Mouse (Mus musculus) adrenal gland, postnatal 14 days (tissue): ENCODE results near the gene Ccnd1. TPM values are rescaled to one million over a fixed set of nuclear protein-coding genes. Genes with fewer than 3 reads are reported as not detected.

ENCODE experiments used
- DNase-seq: peaks from one replicate; pipeline ENCODE4 v3.0.0; 2021; ENCODE audit warnings: mixed read lengths
- long read RNA-seq, 2 experiments: library from polyadenylated mRNA; stranded (forward); transcript quantifications; one replicate each; pipeline ENCODE4 v2.0.0; 2021
- total RNA-seq: library from RNA; stranded (reverse); gene quantifications from 2 replicates; pipeline ENCODE4 v1.2.3, GENCODE M21; 2021

Ccnd1 gene
- total RNA-seq: 95.5 and 104 TPM in 2 replicates
- long read RNA-seq, experiment 1, transcript Ccnd1-201 (5 exons, 3,740 nt): major isoform, 15 of 32 reads
- long read RNA-seq, experiment 1, partial matches to known transcripts: 2 of 32 reads
- long read RNA-seq, experiment 1, other reads (novel, unspliced or antisense): 15 of 32 reads
- long read RNA-seq, experiment 2, transcript Ccnd1-201 (5 exons, 3,740 nt): major isoform, 11 of 21 reads
- long read RNA-seq, experiment 2, partial matches to known transcripts: 2 of 21 reads
- long read RNA-seq, experiment 2, other reads (novel, unspliced or antisense): 8 of 21 reads

DNA sequence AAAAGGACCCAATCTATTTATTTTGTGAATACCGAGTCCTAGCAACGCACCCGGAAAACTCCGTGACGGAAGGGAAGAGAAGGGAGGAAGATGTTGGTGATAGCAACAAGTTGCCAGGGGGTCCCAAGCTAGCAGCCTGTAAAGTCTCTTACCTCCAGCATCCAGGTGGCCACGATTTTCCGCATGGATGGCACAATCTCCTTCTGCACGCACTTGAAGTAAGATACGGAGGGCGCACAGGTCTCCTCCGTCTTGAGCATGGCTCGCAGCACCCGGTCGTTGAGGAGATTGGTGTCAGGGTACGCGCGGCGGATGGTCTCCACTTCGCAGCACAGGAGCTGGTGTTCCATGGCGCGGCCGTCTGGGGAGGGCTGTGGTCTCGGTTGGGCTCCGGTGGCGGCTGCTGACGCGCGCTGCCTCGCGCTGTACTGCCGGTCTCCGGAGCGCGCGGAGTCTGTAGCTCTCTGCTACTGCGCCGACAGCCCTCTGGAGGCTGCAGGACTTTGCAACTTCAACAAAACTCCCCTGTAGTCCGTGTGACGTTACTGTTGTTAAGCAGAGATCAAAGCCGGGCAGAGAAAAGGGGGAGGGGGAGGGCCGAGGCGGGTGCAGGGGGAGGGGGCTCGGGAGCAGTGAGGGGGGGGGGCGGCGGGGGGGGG, at the start of gene Ccnd1:
Gene Ccnd1, minus strand, starts transcription at position 582 of the 659 bp plus-strand sequence.
- peak; percentile 85 for DNase-seq

- DNase-seq: no peak
These were observed 49.1 kb upstream of the Ccnd1 start for GRCm38 (mm10) chr7:144988856-144989255.

GRCm38 (mm10) chr7:144985100-144985499, 45.4 kb upstream of the Ccnd1 start:
- no peak for DNase-seq

DNA sequence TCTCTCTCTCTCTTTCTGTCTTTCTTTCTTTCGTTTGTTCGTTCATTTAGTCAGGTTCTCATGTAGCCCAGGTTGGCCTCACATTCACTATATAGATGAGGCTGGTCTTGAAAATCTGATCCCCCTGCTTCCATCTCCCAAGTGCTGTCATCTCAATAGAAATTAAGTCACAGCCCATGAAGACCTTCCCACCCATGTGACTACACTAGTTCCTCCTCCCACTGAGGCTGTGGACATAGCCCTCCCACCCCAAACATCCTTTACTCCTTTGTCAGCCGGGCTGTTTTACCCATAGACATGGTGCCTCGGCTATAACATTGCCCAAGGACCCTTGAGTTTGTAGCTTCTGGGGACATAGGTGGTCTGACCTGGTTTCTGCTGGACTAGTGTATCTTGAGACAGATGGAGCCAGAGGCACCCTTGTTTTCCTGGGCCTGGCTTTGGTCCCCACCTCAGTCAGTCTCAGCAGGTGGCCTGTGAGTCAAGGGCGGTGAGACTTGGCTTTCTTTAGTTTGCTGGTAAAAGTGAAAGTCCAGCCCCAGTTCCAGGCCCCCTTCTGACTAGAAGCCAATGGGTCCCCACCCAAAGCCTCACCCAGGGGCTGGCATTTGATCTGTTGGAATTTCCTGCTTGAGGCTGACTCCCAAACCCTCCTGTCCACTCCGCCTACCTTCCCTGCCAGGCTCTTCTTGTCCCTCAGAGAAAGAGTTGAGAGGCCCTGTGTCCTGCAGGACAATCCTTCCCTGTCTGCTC, 42.8 kb upstream of the Ccnd1 start:
- no peak for DNase-seq

DNA sequence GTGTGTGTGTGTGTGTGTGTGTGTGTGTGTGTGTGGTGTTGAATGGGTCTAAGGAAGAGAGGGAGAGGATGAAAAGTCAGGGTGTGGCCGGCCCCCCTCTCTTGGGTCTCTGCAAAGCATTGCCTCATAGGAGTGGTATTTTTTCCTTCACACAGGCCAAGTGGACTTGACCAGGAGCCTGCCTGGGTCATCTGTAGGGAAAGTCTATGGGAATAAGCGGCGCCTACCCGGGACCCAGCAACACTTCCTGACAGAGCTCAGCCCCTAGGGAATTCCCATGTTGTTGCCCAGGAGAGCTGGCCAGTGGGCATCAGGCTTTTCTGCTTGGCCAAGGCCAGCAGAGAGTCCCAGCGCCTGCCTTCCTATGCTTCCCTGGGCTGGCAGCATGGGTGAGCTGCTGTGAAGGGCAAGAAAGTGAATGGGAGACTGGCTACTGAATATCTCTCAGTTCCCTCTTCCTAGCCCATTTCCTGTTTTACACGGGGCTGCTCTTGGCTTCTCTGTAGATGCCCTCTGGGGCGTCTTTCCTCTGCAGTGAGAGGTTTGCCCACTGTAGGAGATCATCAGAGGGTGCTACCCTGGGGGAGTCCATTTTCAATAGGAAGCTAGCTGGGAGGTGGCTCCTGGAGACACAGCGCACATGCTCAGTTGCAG, 41.8 kb upstream of the Ccnd1 start:
- no peak for DNase-seq

- DNase-seq: no peak
These were observed 40.1 kb upstream of the Ccnd1 start for GRCm38 (mm10) chr7:144979814-144980213.

GRCm38 (mm10) chr7:144977121-144977520, 37.4 kb upstream of the Ccnd1 start:
- DNase-seq: no peak

GRCm38 (mm10) chr7:144973461-144973860, 33.7 kb upstream of the Ccnd1 start:
- DNase-seq: no peak

DNA sequence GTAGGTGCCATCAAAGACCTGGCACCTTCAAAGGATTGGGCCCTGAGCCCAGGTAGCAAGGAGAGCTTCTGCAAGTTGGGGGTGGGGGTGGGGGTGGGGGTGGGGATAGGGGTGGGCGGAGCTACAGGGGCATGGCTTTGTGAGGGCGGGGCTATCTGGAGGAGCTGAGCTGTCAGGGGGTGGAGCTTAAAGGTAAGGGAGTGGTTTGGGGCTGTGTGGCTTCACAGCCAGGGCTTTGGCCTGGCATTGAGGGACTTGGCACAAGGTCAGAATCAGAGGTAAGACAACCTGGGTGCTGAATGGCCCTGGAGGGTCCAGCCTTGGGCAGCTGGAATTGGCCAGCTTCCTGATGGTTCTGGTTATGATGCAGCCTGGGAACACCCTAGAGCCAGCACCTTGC, 32.0 kb upstream of the Ccnd1 start:
- no peak for DNase-seq

GRCm38 (mm10) chr7:144970997-144971768, 31.5 kb upstream of the Ccnd1 start:
- DNase-seq: peak; percentile 69

DNA sequence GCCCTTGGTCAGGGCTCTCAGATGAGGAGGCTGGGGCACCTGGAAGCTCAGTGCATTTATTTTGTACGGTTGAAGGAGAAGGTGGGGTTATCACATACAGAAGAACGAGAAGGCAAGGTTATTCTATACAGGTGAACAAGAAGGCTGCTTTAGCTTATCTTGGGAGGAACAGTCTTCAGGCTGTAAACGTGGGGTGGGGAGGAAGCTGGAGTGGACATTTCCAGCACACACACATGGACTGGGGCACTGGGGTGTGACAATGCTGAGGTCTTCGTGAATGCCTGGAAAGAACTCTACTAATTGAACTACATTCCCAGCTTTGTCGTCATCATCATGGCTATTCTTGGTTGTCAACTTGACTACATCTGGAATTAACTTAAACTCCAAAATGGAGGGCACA, 26.2 kb upstream of the Ccnd1 start:
- no peak for DNase-seq

GRCm38 (mm10) chr7:144964316-144964715, 24.6 kb upstream of the Ccnd1 start:
- DNase-seq: no peak

DNA sequence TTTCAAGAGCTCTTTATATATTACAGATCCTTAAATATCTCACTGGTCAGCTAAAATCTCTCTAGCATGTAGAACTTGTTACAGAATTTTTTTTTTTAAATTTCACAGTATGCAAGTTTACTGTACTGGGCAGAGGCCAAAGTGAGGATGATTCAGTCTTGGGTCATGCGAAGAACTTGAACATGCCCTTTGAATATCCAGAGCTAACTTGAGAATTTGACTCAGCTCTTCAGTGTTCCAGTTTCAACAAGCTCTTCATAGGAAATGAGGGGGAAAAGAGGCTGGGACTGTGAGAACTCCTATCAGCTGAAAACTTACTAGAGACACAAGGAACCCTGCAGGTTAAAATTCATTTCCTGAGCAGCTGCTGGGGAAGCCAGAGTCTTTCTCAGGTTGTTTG, 24.2 kb upstream of the Ccnd1 start:
- DNase-seq: peak; percentile 30

DNA sequence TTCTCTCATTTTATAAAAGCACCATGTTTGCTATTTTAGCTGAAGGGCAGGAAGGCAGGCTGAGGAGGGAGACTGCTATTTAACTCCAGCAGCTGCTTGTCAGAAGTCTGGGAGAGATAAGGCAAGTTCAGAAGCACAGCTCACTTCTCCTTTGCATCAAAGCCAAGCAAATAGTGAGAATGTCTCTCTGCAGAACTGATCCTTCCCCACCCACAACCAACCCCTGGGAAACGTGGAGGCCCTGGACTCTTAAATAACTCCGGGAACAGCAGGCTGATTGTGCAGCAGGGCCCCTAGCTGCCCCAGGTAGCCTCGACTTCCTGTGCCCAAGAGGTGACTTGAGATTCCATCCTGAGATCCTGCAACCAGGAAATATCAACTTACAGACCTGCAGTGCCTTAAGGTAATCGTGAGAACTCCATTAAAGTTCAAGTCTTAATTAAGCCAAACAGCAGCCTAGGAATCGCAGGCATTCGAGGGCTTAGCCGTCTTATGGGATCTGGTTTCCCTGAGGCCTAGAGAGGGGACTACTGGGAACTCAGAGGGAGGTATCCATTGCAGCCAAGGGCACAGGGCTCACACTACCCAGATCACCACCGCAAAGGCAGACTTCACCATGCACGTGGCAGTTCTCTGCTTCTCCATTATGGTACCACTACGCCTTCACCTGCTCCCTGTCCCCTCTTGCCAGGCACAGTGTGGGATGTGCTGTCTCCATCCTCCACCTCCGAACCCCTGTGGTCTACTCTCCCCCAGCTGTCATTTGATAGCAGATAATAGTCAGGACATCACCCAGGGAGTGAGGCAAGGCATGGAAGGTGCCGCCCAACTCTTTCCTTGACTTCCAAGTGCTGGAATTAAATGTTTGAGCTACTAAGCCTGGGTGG, 19.0 kb upstream of the Ccnd1 start:
- DNase-seq: no peak

GRCm38 (mm10) chr7:144943254-144943653, 3.5 kb upstream of the Ccnd1 start:
- DNase-seq: peak; percentile 85

GRCm38 (mm10) chr7:144942744-144943135, 3.0 kb upstream of the Ccnd1 start:
- peak; percentile 14 for DNase-seq

DNA sequence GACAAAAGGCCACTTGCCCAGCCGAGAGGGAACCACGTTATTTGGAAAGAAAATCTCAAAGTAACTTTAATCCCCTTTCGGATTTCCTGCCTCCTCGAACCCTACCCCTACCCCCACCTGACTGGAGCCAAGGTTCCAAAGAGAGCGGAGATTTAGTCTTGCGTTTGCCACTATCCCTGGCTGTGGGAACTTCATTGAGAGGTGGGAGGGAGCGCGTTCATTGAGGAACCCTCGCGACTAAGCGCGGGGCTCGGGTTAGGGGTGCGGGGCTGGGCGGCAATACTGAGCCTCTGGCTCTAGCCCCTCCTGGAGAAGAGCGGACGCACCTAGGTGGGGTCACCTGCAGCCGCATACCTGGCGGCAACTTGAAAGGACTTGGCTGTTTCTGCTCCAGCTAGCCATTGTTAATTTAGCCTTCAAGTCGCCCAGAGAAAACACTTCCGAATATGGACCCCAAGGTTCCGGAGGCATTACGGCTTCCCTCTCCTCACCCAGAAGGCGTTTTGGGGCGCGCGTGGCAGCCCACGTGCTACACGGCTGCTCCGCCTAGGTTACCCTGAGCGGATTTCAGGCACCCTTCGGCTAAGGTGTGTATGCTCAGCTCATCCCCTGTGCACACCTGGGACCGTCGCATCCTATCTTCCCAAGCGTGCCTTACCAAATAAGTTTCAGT, 2.5 kb upstream of the Ccnd1 start:
- DNase-seq: peak; percentile 48

- DNase-seq: peak; percentile 94
These were observed 1.6 kb upstream of the Ccnd1 start for GRCm38 (mm10) chr7:144941242-144941831.

DNA sequence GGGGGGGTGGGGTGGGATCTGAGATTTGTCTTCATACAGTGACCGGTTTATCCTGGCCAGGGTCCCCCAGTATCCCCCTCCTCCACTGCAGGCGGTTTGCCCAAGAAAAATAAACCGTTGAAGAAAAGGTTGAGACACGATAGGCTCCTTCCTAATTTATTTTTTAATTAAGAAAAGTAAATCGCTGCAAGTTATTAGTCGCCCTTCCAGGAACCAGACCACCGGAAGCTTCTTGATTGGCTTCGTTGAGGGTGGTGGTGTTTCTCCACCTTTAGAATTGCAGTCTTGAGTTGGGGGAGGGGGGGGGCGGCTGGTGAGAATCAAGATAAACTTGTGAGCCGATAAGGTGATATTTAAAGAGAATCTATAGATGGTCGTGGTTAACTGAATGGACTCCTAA, 860 bp upstream of the Ccnd1 start:
- no peak for DNase-seq
